Mouse (Mus musculus) megakaryocyte, embryonic 14.5 days (primary cell): ENCODE measurements around the gene Arhgef25.

Experiments used
- FLI1 ChIP-seq: IDR thresholded peaks from 2 replicates; pipeline ENCODE4 v1.6.1; 2012; ENCODE audit warnings: low read length, inconsistent platforms, mixed read lengths
- GATA1 ChIP-seq: IDR thresholded peaks from 3 replicates; pipeline ENCODE4 v1.6.1; 2012; ENCODE audit warnings: mixed read lengths, low read length, inconsistent platforms, borderline replicate concordance

- TF ChIP-seq GATA1 (no peak), FLI1 (no peak)
Observed at GRCm38 (mm10) chr10:127143228-127143627, 46.7 kb downstream of the Arhgef25 start.
